Mouse (Mus musculus): ENCODE results near the gene Stim1.

DNA sequence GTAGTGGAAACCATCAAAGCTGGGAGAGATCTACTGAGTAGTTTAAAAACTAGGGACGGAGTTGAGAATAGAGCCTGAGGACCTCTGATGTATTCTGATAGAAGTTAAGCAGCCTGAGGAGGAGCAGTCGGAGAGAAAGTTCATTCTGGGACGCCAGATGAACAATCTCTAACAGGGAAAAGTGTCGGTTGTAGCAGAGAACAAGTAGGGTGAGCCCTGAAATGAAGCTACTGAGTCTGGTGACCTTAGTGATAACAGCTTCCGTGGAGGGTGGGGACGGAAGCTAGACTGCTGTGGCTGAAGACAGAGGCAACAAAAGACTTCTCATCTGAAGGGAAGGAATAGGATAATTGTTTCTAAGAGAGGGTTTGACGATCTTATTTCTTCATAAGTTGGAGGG lies 47.8 kb downstream of the Stim1 start:
- no peak for TF ChIP-seq TAL1 (IDR thresholded peaks at IDR 0.05; ENCODE audit: low read length)
- TF ChIP-seq GATA1 (IDR thresholded peaks at IDR 0.05; ENCODE audit: low read length) = no peak

All from erythroblast, embryonic 14.5 days (primary cell).